Mouse (Mus musculus) lung, postnatal 0 days (tissue): ENCODE measurements around the gene Actr1a. TPM values are rescaled to one million over a fixed set of nuclear protein-coding genes. Genes with fewer than 3 reads are reported as not detected.

Experiments
- ATAC-seq: fragments of 200-750 bp; cut with Nextera tagmentation; 2 replicates; pipeline ENCODE4 v1.8.0; 2017; ENCODE audit warnings: moderate library complexity
- DNase-seq: peaks from one replicate; pipeline ENCODE4 v3.0.0-alpha.2; 2016; ENCODE audit warnings: low spot score
- H3K27ac ChIP-seq: fragments of 300-500 bp; sonication (generic); 2 replicates; pipeline ENCODE4 v1.5.1; 2014; ENCODE audit warnings: antibody characterized with exemption, mild to moderate bottlenecking, low read length, mixed read lengths
- H3K27me3 ChIP-seq: fragments of 300-500 bp; sonication (generic); replicated peaks from 2 replicates; pipeline ENCODE4 v1.6.1; 2014; ENCODE audit warnings: low read length, mixed read lengths; ENCODE audit not compliant: insufficient read depth
- H3K36me3 ChIP-seq: fragments of 300-500 bp; sonication (generic); 2 replicates; pipeline ENCODE4 v1.6.1; 2014; ENCODE audit warnings: low read length, mixed read lengths; ENCODE audit not compliant: insufficient read depth
- H3K4me1 ChIP-seq: fragments of 300-500 bp; sonication (generic); 2 replicates; pipeline ENCODE4 v1.6.1; 2014; ENCODE audit warnings: antibody characterized with exemption, low read depth, low read length, mixed read lengths; ENCODE audit not compliant: insufficient read depth
- H3K4me2 ChIP-seq: fragments of 300-500 bp; sonication (generic); replicated peaks from 2 replicates; pipeline ENCODE4 v1.6.1; 2014; ENCODE audit warnings: low read depth, mild to moderate bottlenecking, low read length, moderate library complexity, mixed read lengths
- H3K4me3 ChIP-seq: fragments of 300-500 bp; sonication (generic); 2 replicates; pipeline ENCODE4 v1.5.1; 2014; ENCODE audit warnings: low read depth, low read length
- H3K9ac ChIP-seq: fragments of 300-500 bp; sonication (generic); replicated peaks from 2 replicates; pipeline ENCODE4 v1.6.1; 2014; ENCODE audit warnings: low read depth, mild to moderate bottlenecking
- H3K9me3 ChIP-seq: fragments of 300-500 bp; sonication (generic); 2 replicates; pipeline ENCODE4 v1.6.1; 2016; ENCODE audit warnings: low read length, mixed read lengths
- CTCF ChIP-seq: IDR thresholded peaks from 2 replicates; pipeline ENCODE4 v1.5.1; 2016; ENCODE audit warnings: antibody characterized with exemption, mild to moderate bottlenecking
- EP300 ChIP-seq: IDR thresholded peaks from 2 replicates; pipeline ENCODE4 v1.6.1; 2016; ENCODE audit warnings: antibody characterized with exemption, mild to moderate bottlenecking, control low read depth
- WGBS: fragments of 180-500 bp; shearing (Covaris S2); extraction: QIAGEN DNeasy Blood & Tissue Kit; methylation state at CpG from one replicate; pipeline ENCODE4 v1.1.7; 2014; 5-methylcytosine and 5-hydroxymethylcytosine counted together
- microRNA counts: library from miRNA; unstranded; fragments of <30 nt; microRNA quantifications from one replicate; lab custom pipeline; 2015
- microRNA-seq: library from miRNA; unstranded; fragments of <30 nt; microRNA quantifications from one replicate; pipeline ENCODE4, GENCODE M21; 2016
- polyA plus RNA-seq: library from polyadenylated mRNA; unstranded; fragments of >200 nt; fragmentation: Nextera tagmentation; extraction: Ambion mirVana; gene quantifications from 2 replicates; pipeline ENCODE4 v1.2.1, GENCODE M21; 2015

The Actr1a gene
- polyA plus RNA-seq, 1 experiment from 2014 or later: 104 TPM

GRCm38 (mm10) chr19:46328081-46329030 is 67.2 kb downstream of the Actr1a start, which contains the start of gene Fbxl15:
Gene Fbxl15, plus strand, starts transcription at chr19:46328184.
- H3K9ac ChIP-seq: peak within 1 kb of the TSS; percentile 30; the same call in 1 of the 2 replicates
- H3K9me3 ChIP-seq: no peaks in the 10 kb centered on the region
- under 1% methylated on average over 75 of the region's 81 CpGs for WGBS
- H3K27me3 ChIP-seq: peaks cover 25% of the 10 kb centered on the region
- TF ChIP-seq CTCF (no peak), EP300 (no peak)
- H3K27ac ChIP-seq: peak within 1 kb of the TSS; percentile 86
- ATAC-seq (peak; percentile 91), DNase-seq (peak; percentile 97)
- 0 out of 2 replicates have a peak, but pooled peaks cover 3% of the 10 kb centered on the region for H3K36me3 ChIP-seq
- peaks cover 20% of the 10 kb centered on the region for H3K4me1 ChIP-seq
- peak within 1 kb of the TSS; percentile 61 for H3K4me3 ChIP-seq
- peak within 1 kb of the TSS; percentile 99 for H3K4me2 ChIP-seq

DNA sequence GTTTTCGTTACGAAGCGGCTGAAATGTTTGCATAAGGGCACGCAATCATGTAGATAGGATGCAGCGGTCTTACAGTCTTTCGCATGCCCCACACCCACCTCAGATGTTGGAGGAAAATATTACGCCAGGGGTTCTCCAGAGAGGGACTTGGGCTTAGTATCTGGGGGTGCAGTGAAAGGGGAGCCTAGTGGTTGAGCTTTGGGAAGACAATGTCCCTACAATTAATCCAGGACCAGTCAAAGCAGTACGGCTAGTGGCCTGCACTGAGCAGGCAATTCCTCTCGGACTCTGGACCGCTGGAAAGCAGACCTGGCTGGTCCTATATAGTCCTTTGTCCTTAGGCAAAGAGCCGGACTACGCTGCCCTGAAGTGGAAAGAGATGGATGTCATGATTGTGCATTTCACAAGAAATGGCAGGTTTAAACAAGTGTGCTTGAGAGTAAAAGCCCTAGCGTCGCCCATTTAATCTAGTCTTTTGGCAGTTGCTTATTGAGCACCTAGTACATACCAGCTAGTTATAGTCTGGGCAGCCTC is 68.0 kb downstream of the Actr1a start:
- H3K27ac ChIP-seq: peak overlapping the region; percentile 86; the same call in 1 of the 2 replicates
- H3K4me1 ChIP-seq: peaks cover 20% of the 10 kb centered on the region
- H3K4me3 ChIP-seq: peak overlapping the region; percentile 61
- no peak for DNase-seq
- WGBS: 23% methylated on average over 14 of the region's 14 CpGs
- H3K27me3 ChIP-seq: peaks cover 26% of the 10 kb centered on the region
- H3K9ac ChIP-seq: no peak overlapping the region
- H3K4me2 ChIP-seq: peak overlapping the region; percentile 99
- TF ChIP-seq EP300 (no peak), CTCF (no peak; the same call in 1 of the 2 replicates)
- no peaks in the 10 kb centered on the region for H3K9me3 ChIP-seq
- no peak for ATAC-seq
- 0 out of 2 replicates have a peak, but pooled peaks cover 3% of the 10 kb centered on the region for H3K36me3 ChIP-seq

MicroRNA genes within 50 kb of the gene (microRNA counts, 519-probe panel; counts per million panel counts)
- 3,296 counts per million, percentile 19 among the panel's probes with 10 or more counts for microRNA mmu-miR-146b (lab: Ali Mortazavi, UCI)

Small RNA genes lying within 50 kb of the gene (microRNA-seq; reads per million reads assigned to microRNA genes)
- gene Mir146b: 3.7 reads per million, percentile 10 among the genes with 10 or more reads in this experiment

Other genes starting within 250 kb of the Actr1a start
- gene Pitx3, start 247.4 kb downstream of the Actr1a start, polyA plus RNA-seq: not detected in 2 replicates
- 32.1 and 34.3 TPM in 2 replicates for gene Gbf1, start 243.2 kb downstream of the Actr1a start, polyA plus RNA-seq
- gene Nfkb2, start 91.4 kb downstream of the Actr1a start, polyA plus RNA-seq: 12.5 and 21.1 TPM in 2 replicates
- gene Psd, start 68.6 kb downstream of the Actr1a start, polyA plus RNA-seq: 2.7 and 4.9 TPM in 2 replicates
- gene Fbxl15, start 67.6 kb downstream of the Actr1a start, polyA plus RNA-seq: 12.9 and 13.0 TPM in 2 replicates
- 94.9 and 99.9 TPM in 2 replicates for gene Cuedc2, start 57.0 kb downstream of the Actr1a start, polyA plus RNA-seq
- gene Mfsd13a, start 54.6 kb downstream of the Actr1a start, polyA plus RNA-seq: 6.4 and 6.6 TPM in 2 replicates
- gene 2310034G01Rik, start 45.4 kb downstream of the Actr1a start, polyA plus RNA-seq: 5.0 and 7.1 TPM in 2 replicates
- gene Sufu, start 1.1 kb upstream of the Actr1a start, polyA plus RNA-seq: 13.1 and 14.2 TPM in 2 replicates
- gene Trim8, start 106.0 kb upstream of the Actr1a start, polyA plus RNA-seq: 34.1 and 34.8 TPM in 2 replicates
- gene Arl3, start 177.4 kb upstream of the Actr1a start, polyA plus RNA-seq: 52.6 and 70.9 TPM in 2 replicates
- 18.4 and 19.6 TPM in 2 replicates for gene Sfxn2, start 177.6 kb upstream of the Actr1a start, polyA plus RNA-seq
- 34.6 and 37.4 TPM in 2 replicates for gene Wbp1l, start 203.3 kb upstream of the Actr1a start, polyA plus RNA-seq